Mouse (Mus musculus): ENCODE measurements around the gene Acot7.

- TF ChIP-seq POLR2A (IDR thresholded peaks at IDR 0.05; ENCODE audit: borderline replicate concordance, insufficient read depth, low read length) = no peak
- TF ChIP-seq CTCF (IDR thresholded peaks at IDR 0.05; ENCODE audit: borderline replicate concordance, insufficient read depth, low read depth, low read length) = no peak
Measured at GRCm38 (mm10) chr4:152201492-152201891, 23.6 kb downstream of the Acot7 start.
